Mouse (Mus musculus) brown adipose tissue, adult 24 weeks (tissue): ENCODE results near the gene Hexdc. TPM values are rescaled to one million over a fixed set of nuclear protein-coding genes. Genes with fewer than 3 reads are reported as not detected.

Source experiments
- H3K27ac ChIP-seq: fragments of 200-500 bp; replicated peaks from 2 replicates; pipeline ENCODE4 v1.5.1; 2012; ENCODE audit warnings: low read depth, mild to moderate bottlenecking, low read length
- H3K4me1 ChIP-seq: fragments of 200-500 bp; 2 replicates; pipeline ENCODE4 v1.6.1; 2012; ENCODE audit warnings: low read length, mixed read lengths; ENCODE audit not compliant: control insufficient read depth, insufficient read depth, insufficient read length
- H3K4me3 ChIP-seq: fragments of 200-500 bp; 2 replicates; pipeline ENCODE4 v1.5.1; 2012; ENCODE audit warnings: low read depth, mild to moderate bottlenecking, low read length, moderate library complexity; ENCODE audit not compliant: insufficient read depth
- polyA plus RNA-seq: library from polyadenylated mRNA; stranded (reverse); fragments of >200 nt; gene quantifications from 2 replicates; pipeline ENCODE4 v1.2.4, GENCODE M21; 2012; ENCODE audit not compliant: missing spikeins, insufficient read depth, insufficient read length

Gene Hexdc
- polyA plus RNA-seq = 2.1 and 3.3 TPM in 2 replicates

- H3K4me3 ChIP-seq = peak within 1 kb of the TSS; percentile 93
- no peaks in the 10 kb centered on the region for H3K4me1 ChIP-seq
Observed at GRCm38 (mm10) chr11:121204161-121205006, at the start of gene Hexdc, which contains the start of gene Ogfod3. Hexdc (plus strand) TSS chr11:121204433. Ogfod3 (minus strand) TSS chr11:121204711.

GRCm38 (mm10) chr11:121156411-121156891 is 47.8 kb upstream of the Hexdc start:
- Histone ChIP-seq H3K27ac (no peak overlapping the region), H3K4me3 (peak overlapping the region; percentile 12; the same call in 1 of the 2 replicates), H3K4me1 (no peaks in the 10 kb centered on the region; the same call in 1 of the 2 replicates)

More at GRCm38 (mm10) chr11:121204161-121205006, at the start of gene Hexdc, which contains the start of gene Ogfod3:
- H3K27ac ChIP-seq = peak within 1 kb of the TSS; percentile 58

- Histone ChIP-seq H3K27ac (no peak within 1 kb of the TSS), H3K4me3 (no peak within 1 kb of the TSS), H3K4me1 (peaks cover 7% of the 10 kb centered on the region)
Observed at GRCm38 (mm10) chr11:121159971-121160370, 44.3 kb upstream of the Hexdc start, which contains the start of gene Uts2r. Uts2r (plus strand) TSS chr11:121160271.

GRCm38 (mm10) chr11:121160636-121161346 is 43.4 kb upstream of the Hexdc start:
- Histone ChIP-seq H3K27ac (no peak overlapping the region), H3K4me1 (peaks cover 7% of the 10 kb centered on the region), H3K4me3 (no peak overlapping the region)

- Histone ChIP-seq H3K27ac (no peak overlapping the region), H3K4me3 (no peak overlapping the region), H3K4me1 (peaks cover 7% of the 10 kb centered on the region)
Observed at GRCm38 (mm10) chr11:121163751-121164150, 40.5 kb upstream of the Hexdc start.

- H3K4me3 ChIP-seq = no peak overlapping the region
- H3K27ac ChIP-seq = no peak overlapping the region
Observed at GRCm38 (mm10) chr11:121173203-121173602, 31.0 kb upstream of the Hexdc start.

GRCm38 (mm10) chr11:121174234-121174633 is 30.0 kb upstream of the Hexdc start:
- Histone ChIP-seq H3K4me1 (no peaks in the 10 kb centered on the region), H3K4me3 (no peak overlapping the region), H3K27ac (no peak overlapping the region)

More at GRCm38 (mm10) chr11:121173203-121173602, 31.0 kb upstream of the Hexdc start:
- no peaks in the 10 kb centered on the region for H3K4me1 ChIP-seq

GRCm38 (mm10) chr11:121176285-121177270 is 27.7 kb upstream of the Hexdc start:
- Histone ChIP-seq H3K4me3 (no peak overlapping the region), H3K27ac (no peak overlapping the region), H3K4me1 (no peaks in the 10 kb centered on the region)

GRCm38 (mm10) chr11:121189681-121190080 is 14.6 kb upstream of the Hexdc start:
- Histone ChIP-seq H3K27ac (no peak overlapping the region), H3K4me3 (no peak overlapping the region), H3K4me1 (no peaks in the 10 kb centered on the region)

GRCm38 (mm10) chr11:121192742-121193141 is 11.5 kb upstream of the Hexdc start:
- Histone ChIP-seq H3K27ac (no peak overlapping the region), H3K4me1 (no peaks in the 10 kb centered on the region), H3K4me3 (no peak overlapping the region)

GRCm38 (mm10) chr11:121193415-121193814 is 10.8 kb upstream of the Hexdc start:
- Histone ChIP-seq H3K4me3 (no peak overlapping the region), H3K4me1 (no peaks in the 10 kb centered on the region), H3K27ac (no peak overlapping the region)

GRCm38 (mm10) chr11:121198622-121199021 is 5.6 kb upstream of the Hexdc start:
- Histone ChIP-seq H3K27ac (no peak overlapping the region), H3K4me3 (no peak overlapping the region), H3K4me1 (no peaks in the 10 kb centered on the region)

- no peak overlapping the region for H3K4me3 ChIP-seq
- H3K4me1 ChIP-seq = no peaks in the 10 kb centered on the region
- H3K27ac ChIP-seq = no peak overlapping the region
Observed at GRCm38 (mm10) chr11:121199851-121200250, 4.4 kb upstream of the Hexdc start.

- Histone ChIP-seq H3K27ac (no peak overlapping the region), H3K4me3 (no peak overlapping the region), H3K4me1 (no peaks in the 10 kb centered on the region)
Observed at GRCm38 (mm10) chr11:121200781-121201180, 3.5 kb upstream of the Hexdc start.
